Mouse (Mus musculus): Measurements from ENCODE around the gene Myzap. TPM values are rescaled to one million over a fixed set of nuclear protein-coding genes. Genes with fewer than 3 reads are reported as not detected.
A peak's percentile ranks its signal among the peaks of the same experiment; 100 is the strongest.
"Not testable (repeated sequence)": the region's sequence is repeated elsewhere in the genome, so short reads cannot be mapped to it uniquely, and the experiment has no call there.

Gene Myzap
- total RNA-seq, 2 experiments from 2014 or later: 4.8 to 5.9 TPM

DNA sequence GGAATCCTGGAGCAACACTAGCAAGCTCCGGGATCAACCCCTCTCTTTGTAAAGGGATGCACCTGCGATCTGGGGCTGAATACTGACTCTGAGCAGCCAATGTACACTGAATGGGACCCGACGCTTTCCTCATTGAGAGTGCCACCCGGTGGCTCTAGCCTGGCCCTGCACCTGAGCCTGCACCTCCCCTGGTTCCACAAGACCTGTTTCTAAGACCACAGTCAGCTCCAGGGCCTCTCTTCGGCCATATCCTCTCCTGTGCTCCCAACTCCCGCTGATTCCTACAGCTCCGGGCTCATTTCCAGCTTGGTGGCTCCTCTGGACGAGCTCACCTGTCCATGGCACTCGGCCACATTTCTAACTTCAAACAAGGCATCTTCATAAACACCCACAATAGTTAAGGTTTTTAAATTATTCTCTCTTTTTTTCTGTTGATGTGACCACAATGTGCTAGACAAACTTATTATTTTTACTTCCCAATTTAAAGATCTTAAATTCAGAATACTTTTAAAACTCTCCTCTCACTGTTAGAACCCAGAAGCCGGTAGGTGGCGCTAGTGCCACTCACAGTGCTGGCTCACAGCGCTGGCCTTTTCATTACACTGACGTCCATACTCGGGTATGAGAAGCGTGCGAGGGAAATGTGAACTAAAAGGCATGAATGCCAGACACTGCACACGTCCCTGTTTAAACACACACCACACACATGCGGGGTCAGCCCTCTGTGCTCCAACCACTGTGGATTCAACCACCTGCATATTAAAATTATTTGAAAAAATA is 48.5 kb downstream of the Myzap start:
- DNase-seq: peak; percentile 46

DNA sequence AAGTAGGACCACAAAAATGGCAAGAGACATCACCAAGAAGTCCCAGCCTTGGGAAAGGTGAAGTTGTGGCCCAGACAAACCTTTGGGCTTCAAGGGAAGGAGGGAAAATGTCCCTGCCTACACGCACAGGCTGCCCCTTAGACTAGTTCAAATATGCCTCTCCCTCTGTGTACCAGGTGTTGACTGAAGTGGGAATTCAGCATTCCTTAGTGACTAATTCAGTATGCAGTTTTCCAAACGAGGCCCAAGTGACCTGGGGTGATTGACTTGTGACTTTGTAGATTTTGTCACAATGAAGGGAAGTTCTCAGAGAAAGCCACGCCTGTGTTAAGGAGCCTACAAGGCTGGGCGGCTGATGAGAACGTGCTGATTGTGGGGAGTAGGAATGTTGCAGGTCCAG is 49.9 kb downstream of the Myzap start:
- DNase-seq: no peak

DNA sequence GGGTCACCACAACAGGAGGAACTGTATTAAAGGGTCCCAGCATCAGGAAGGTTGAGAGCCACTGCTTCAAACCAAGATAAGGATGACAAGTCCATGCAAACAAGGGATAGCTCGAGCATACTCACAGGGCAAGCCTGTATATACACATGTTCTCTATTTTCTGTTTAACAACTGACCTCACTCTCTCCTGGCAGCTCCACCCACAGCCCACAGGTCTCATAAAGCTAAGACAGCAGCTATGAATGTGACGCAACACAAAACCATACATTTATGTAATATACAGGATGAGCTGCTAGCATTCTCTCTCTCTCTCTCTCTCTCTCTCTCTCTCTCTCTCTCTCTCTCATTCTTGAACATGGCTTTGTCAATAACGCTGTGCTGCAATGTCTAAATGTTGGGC is 51.4 kb downstream of the Myzap start:
- no peak for DNase-seq

DNA sequence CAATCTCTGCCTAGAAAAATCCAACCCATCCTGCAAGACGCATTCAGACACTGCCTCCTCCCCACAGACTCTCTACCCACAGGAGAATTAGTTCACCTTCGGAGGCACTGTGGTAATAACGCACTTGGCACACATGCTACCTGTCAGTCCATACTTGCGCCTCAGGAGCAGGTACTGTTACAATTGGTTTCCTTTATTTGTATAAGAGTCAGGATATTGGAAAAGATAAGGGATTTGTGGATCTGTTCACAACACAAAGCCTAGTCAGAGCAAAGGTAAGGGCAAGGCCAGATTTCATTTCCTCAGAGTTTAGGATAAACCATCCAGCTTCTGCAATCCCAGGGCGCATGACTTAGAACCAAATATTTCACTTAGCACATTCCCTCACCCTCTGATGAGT is 56.4 kb downstream of the Myzap start:
- DNase-seq: no peak

DNA sequence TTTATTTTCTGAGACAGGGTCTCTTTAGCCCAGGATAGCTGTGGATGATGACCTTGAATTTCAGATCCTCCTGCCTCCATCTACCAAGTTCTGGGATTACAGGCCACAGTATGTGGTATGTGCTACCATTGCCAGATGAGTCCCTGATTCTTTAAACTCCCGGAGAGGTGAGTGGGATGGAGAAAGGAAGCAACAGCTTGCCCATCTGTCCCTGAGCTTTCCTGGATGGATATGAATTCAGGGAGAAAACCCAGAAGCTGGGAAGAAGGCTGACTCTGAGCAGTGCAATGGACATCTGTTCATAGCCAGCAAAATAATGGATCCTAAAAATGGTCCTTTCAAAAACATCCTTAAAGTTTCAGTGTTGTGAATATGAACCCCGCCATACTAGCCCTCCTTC is 57.1 kb downstream of the Myzap start:
- no peak for DNase-seq

DNA sequence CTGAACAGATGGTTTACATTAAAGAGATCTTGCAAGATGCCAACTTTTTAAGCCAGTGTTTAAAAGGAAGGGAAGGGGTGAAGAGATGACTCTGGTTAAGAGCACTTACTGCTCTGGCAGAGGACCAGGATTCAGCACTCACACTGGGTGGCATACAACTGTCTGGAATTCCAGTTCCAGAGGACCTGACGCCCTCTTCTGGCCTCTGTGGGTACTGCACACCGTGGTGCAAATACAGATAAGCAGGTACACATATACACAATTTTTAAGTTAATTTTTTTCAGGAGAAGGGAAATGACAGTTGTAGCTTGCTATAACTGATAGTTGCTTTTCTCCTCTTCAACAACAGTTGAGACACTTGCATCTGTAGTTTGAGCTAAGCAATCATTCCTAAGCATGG is 62.2 kb downstream of the Myzap start:
- no peak for DNase-seq

DNA sequence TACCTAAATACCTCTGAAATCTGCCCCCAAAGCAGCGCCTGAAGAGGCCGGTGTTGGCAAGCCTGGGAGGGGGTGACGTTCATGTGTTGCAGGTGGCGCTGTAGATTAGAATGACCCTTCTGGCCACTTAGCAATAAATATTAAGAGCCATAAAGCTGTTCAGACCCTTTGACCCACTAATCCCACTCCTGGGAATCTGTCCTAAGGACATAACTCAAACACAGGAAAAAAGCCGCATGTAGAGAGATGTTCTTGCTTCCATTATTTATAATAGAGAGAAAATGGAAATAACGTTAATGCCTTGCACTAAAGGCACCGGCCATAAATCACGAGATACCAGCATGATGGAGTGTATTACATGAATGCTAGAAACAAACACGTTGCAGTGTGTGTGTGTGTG is 64.7 kb downstream of the Myzap start:
- no peak for DNase-seq

DNA sequence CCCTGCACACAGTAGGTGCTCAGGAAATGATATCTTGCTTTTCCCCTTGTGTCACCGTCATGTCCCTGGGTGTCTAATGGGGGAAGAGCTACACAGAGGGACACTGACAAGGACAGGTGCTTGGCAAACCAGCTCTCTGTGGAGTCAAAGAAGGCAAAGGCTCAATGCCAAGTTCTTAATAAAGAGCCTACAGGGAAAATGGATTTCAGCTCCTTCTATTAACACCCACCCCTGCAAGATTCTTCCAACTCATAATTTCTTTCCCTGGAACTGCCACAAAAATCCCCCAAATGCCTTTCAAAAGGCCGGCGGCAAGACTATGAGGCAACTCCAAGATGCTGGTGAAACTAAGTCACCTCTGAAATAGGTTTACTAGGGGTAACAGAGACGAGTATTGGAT is 68.3 kb downstream of the Myzap start:
- no peak for DNase-seq

DNA sequence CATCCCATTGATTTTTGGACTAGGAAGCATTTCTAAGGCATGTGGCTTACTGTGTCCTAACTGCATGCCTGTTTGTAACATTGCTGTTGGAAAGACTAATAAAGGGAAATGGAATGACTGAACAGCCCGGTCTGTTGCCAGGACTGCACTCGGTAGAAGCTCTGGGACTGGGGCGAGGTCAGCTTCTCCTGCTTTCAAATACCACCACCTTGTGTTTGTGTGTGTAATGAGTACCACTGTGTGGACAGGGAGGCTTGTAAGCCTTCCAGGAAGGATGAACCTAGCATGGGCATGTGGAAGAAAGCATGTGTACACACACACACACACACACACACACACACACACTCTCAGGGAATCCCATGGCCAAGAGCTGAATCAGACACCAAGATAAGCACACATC is 72.3 kb downstream of the Myzap start:
- no peak for DNase-seq

DNA sequence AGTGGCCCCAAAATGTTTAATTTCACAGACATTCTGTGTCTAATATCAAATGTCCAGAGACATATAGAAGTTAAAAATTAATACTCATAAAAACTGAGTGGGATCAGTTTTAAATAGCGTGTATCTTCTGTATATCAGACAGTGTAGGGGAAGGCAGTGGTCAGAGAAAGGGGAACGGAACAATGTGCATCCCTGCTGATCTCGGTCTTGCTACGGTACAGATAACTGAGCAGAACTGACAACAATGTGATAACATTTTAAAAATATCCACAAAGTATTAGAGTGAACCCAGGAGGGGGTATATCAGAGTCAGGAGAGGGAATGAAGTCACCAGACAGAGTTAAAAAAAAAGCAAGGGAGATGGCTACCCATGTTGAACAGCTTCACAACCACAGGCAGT is 74.7 kb downstream of the Myzap start:
- DNase-seq: no peak

DNA sequence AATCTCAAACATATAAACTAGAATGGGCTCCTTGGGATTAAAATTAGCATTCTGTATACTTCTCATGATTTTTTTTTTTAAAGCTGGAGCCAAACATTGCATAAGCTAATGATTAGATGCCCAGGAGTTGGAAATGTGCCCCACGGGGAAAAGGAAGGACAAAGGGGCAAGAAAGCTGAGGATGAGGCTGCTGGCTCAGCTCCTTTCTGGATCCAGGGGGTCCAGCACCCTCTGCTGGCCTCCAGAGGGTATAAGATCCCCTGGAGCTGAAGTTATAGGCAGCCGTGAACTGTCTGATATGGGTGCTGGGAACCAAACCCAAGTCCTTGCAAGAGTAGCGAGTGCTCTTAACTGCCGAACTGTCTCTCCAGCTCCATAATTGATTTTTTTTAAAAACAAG is 76.3 kb downstream of the Myzap start:
- DNase-seq: no peak

DNA sequence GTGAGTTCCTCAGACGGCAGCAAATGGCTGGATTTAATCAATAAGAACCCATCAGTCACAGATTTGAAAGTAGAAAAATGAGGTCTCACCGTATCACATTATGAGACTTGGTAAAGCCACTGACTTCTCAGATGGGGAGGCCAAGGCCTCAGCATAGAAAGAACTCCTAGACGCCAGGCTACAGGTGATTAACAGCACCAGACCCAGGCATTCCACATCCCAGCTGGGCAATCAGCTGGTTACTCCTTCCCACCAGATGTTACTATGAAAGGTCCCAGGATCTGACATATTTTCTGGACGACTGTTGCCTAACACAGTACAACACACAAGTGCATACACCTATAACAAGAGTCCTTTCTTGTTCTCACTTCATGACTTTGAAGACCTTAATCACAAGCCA is 78.6 kb downstream of the Myzap start:
- no peak for DNase-seq

DNA sequence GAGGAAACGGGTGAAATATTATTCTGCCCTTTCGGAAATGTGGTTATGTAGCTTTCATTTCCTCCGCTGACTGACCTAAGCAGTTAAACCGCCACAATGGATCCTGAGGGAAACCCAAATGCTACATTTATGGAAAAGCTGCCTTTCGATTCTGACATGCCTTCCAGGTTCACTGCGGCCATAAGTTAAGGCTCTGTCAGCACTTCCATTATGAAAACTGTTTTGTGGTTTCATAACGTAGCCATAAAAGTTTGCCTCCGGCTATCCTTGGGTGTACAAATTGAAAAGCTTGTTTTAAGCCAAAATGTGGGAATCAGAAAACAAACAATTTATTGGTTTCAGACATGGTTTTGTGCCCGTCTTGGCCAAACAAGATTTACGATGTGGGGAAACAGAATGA is 79.3 kb downstream of the Myzap start:
- no peak for DNase-seq

DNA sequence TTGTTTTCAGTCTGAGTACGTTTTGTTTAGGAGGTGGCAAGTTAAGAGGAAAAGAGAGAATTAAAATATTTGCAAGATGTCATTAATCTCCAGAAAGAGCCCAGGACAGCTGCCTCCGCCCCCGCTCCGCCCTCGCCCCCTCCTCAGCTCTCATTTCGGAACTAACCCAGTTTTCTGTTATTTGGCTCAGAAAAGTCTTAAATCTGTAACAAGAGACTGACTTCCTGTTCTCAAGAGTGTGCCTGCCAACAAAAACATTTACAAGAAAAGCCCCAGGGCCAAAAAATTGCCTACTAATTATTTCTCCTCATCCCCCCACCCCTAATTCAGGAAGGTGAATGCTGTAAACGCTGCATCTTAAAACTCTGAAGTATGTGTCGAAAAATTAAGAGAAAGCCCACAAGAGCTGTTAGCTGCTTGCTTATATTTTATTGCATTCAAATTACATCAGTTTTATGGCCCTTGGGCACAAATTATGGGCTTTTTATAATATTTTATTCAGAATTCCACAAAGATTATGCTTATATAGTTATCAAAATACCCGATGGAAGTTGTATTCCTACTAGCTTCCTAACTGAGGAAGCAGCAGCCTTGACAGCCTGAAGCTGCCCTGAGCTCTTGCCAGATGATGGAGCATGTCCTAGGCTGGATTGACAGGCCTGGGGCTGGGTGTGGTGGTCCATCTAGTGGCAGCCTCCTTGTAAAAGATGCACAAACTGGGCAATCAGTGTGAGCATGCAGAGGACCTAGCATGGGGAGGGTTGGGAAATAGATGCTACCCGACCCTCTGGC is 93.6 kb downstream of the Myzap start:
- DNase-seq: no peak

DNA sequence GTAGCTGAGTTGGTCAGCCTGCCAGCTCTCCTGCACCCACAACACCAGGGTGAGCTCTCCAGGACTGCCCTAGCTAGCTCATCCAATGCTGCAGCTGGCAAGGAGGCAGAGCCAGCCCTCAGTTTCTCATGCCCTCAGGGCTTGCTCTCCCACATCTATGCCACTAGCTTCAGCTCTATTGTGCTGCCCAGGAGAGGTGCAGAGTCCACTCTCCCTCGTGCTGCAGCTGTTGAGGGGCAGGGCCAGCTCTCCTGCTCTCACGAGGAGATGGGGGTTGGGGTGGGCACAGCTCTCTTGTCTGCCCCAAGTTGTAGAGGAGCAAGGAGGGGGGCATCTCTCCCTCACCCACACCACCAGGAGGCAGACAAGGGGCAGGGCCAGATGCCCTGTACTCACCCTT is 95.5 kb downstream of the Myzap start:
- no peak for DNase-seq

DNA sequence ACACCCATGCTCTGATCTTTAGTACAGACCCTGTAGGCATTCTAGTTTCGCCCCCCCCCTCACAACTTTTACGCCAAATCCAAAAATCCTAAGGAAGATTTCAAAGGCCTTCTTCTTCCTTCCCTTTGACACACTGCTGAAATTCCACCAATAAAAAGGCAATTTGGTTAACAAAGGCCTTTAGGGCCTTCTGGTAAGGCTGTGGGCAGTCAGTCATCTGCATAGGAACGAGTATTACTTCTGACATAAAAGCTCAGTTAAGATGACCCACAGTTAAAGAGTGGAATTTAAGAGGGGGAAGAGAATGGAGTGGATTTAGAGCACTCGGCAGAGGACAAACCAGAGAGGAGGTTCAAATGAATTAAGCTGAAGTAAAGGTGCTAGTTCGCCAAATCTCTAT is 98.4 kb downstream of the Myzap start:
- DNase-seq: no peak

DNA sequence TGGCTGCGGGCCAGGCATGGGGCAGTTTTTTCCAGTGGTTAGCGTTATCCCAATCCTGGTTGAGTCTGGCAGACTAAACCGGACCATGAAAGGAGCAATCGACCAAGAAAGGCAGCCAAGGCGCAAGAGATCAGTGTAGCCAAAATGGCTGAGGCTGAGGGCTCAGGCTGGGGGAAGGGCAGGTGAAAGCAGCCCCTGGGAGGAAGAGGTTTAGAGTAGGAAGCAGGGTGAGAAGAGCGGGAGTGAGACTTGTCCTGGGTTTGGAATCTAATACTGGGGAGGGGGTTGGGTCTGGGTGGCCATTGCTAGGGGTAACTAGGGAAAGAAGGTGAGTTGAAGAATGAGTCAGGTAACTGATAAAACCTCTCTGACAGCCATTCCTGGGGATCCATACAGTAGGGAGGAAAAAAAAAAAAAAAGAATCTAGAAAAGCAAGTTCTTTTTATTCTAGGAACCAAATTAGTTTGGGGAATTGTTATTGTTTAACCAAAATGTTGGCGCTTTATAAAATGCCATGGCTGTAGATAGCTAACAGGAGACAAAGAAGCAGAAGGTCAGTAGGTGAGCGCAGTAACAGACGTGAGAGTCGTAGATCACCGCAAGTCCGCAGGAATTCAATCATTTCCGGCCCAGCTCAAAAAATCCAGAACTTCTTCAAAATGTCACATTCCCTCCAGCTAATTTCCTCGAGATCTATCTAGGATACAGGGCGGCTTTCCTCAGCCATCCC is 99.7 kb downstream of the Myzap start:
- DNase-seq: no peak

DNA sequence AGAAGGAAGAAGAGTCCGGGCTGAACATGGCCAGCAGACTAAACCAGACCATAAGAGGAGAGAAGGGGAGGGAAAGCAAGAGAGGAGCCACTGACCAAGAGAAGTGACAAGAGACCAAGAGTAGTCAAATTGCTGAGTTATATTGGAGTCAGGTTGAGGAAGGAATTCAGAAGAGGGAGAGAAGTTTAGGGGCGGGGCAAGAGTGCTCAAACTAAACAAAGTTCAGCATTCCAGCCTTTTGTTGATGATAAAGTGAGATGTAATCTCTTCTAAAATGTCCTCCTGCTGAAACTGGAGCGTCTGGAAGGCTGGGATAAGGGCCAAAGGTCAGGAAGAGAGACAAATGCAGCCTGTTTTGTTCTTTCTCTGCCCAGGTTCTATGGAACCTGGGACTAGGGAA is 102.1 kb downstream of the Myzap start:
- DNase-seq: no peak

DNA sequence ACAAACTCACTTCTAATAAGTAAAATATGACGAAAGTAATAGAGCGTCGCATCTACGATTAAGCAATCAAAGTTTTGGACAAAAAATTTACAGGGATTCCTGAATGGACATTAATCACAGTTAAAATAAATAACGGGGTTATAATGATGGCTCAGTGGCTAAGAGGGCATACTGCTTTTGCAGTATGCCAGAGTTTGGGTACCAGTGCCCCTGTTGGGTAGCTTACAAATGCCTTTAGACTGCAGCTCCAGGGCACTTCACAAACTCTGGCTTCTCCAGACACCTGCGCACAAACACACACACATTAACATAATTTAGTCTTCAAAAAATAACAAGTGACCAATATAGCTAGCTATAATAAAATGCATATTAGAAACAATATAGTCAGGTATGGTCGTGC is 106.0 kb downstream of the Myzap start:
- DNase-seq: no peak

DNA sequence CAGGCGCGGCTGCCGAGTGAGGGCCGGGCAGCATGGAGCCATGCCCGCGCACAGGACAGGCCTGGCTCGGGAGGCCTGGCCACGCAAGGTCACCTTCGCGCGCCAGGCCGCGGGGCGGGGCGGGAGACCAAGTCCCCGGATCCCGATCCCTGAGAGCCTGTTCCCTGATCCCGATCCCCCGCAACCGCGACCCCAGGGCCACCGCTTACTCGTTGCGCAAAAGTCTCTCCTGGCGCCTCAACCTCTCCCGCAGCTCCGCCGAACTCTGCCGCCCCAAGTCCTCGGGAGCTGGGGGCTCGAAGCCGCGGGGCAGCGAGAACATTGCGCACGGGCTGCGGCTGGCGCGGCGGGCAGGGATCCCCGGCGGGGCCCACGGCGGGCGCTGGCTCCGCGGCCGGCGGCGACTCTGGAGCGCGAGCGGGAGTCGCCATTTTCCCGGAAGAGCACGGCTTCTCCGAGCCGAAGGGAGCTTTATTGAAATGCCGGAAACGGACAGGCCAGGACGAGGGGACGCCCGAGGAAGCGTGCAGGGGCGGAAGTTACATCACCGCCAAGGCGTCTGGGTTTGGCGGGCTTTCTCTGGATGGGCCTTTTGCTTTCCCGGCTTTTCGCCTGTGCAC is 106.6 kb downstream of the Myzap start, which contains the start of gene Polr2m:
Gene Polr2m (minus strand): TSS at position 461 of the 620 bp plus-strand sequence.
- DNase-seq: peak; percentile 92

DNA sequence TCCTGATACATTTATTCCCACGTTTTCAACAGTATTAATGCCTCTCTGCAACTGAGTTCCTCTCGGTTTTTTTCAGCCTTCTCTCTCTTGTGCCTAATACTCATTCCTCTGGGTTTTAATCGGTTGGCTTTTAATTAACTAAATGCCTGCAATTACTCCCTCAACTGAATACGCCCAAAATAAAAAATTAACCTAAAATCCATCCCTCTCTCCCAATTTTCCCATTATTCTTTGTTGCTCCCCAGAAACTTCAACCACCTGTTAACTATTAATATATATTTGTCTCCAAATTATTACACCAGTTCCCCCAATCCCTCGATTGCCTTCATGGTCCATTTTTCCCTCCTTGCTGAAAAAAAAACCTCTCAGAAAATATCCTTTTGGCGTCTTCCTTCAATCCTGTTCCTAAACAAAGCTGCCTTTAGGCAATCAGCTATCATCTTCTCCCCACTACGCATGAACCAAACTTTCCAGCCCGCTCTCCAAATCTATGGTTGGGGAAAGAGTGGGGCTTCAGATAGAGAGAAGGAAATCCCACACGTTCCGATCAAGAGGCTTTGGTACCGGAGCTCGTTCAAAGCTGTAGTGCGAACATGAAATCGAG is 107.2 kb downstream of the Myzap start:
- DNase-seq: no peak

DNA sequence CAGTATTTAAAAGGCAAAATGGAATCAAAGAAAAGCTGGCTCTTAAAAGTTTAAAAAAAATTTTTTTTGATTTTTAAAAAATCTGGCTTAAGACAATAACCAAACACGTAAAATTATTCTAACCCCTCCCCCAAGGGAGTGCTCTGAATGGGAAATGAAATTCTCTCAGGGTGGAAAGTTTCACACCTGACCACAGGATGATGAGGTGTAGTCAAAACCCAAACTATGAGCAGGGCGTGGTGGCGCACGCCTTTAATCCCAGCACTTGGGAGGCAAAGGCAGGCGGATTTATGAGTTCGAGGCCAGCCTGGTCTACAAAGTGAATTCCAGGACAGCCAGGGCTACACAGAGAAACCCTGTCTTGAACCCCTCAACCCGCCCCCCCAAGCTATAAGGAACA is 108.3 kb downstream of the Myzap start:
- DNase-seq: not testable (repeated sequence)
